Mouse (Mus musculus): ENCODE measurements at regions not wholly inside any gene's neighbourhood (a gene's known extent, or its start where the extent isn't known, plus 50 kb on each side); places are given as distances from the start of the nearest gene placed in this dataset.

DNA sequence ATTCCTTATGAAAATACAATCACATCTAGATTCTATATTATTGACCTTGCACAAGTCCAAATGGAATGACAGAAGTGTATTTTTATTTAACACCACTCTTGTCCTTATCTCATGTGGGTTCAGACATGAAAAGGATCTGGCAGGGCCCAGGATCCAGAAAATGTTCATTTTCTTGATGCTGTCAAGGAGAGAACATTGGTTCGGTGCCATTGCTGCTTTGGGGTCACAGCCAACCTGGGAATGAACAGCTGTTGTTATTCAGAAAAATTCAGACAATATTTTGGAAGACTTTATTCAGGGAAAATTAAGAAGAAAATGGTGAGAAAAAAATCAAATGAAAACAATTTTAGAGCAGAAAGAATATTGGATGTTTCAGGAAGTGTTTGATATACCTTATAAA lies 590.0 kb downstream of the Iqcm start:
- DNase-seq: no peak

DNA sequence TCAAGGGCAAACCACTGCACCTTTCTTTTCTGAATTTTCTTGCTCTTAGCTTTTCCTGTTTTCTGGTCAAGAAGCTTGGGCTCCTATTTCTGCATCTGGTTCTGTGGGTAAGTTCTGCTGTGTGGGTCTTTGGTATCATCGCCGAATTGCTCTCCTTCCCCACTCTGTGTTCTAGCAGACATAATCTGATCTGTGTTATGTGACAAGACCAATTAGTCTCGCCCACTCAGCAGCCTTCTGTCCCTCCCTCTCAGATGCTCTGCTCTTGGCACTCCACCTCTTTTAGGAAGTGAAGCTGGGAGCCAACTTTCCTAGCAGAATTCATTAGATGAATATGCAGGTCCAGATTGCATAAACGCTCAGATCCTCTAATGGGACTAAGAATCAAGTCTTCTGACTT lies 603.5 kb downstream of the Iqcm start:
- no peak for DNase-seq

DNA sequence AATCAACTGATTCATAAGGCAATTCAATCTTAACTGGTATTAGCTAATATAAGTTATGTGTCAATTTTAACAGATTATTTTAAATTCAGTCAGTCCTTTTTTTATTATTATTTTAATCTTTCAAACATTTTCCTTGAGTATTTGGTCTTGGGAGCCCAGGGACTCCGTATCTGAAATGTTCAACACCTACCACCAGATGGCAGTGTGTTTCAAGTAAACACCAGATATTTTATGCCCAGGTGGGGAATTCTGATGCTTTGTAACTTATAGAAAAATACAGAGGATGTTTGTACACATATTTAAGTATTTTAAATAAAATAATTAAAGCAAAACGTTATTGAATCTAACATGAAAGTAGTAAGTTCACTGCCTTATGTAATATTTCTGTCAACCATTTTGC lies 619.2 kb downstream of the Iqcm start:
- DNase-seq: peak; percentile 21

DNA sequence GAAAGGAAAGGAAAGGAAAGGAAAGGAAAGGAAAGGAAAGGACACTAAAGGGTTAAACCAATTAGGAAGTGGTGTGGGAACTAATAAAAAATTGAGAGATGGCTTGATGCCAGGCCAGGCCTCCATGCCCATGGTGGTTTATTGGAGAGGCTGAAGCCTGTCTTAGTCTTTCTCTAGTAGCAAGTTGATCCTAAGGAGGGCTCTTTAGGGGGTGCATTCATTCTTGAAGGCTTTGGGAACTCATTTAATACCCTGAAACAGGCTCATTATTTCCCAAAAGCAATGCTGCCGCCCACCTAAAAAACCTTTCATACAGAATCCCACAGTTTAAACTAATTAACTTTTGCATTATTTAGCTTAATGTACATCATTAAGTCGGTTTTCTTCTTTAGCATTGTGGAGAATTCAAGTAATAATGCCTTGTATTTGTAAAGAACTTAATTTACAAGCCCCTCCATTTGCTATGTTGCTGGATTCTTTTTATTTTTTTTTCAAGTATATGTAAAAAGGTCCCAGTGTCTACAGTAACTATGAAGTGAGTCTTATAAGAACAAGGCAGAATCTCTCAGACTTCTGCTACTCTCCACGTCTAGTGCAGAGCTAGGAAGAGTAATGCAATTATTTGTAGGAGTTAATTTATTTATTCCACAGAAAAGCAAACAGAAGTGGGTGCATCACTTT lies 624.3 kb downstream of the Iqcm start:
- no peak for DNase-seq

DNA sequence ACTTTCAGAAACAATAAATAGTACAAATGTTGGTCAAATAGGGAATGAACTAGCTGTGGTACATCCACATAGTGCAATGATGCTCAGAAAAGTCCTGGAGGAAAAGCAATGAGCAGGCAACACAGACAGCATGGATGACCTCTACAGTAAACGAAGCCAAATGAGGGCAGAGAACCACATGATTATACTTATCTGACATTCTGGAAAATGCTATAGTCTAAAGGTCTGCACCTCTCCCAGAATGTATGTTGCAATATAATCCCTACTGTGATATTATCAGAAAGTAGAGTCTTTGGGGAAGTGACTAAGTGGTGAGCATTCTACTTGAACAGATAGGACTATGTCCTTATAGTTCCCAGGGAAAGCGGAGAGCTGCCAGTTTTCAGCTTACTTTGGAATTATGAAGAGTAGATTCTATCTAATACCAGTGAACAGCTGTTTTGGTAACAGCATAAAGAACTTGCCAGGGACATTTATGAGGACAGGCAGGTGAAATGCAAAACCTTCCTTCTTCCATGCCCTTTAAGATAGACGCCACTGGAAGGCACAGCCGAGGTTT lies 672.2 kb downstream of the Iqcm start:
- no peak for DNase-seq

DNA sequence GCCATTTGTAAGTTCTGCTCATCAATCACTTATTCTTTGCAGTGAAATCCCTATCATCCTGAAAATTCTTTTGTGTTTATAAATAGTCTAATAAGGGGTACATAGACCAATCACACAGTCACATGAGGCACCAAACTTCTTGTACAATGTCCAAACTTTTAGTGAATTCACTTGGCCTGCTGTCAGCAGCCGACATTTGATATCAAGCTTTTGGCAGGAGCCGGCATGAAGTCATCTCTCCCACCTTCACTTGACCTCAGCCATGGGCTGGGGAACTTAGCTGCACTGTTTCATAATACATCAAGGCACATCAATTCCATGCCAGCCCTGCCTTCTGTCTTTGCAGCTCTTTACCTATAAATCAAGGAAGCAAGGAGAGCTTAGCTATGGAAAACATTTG lies 679.0 kb downstream of the Iqcm start:
- DNase-seq: peak; percentile 44

DNA sequence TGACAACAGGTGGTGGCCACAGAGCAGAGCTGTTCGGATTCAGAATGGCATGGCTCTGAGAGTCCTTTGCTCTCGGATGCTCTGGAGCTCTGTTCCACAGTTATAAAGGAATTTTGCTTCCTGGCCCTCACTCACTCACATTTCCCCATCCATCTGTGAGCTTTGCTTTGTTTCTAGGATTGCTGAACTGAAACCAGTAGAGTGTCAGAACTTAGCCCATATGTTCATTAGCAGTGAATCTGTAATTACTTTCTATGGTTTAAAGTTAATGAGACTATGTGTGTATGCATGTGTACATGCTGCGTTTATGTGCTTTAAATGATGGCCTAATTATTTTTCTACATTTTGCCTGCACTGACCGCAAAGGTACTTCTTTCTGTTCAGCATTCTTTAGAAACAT lies 688.7 kb downstream of the Iqcm start:
- DNase-seq: no peak

DNA sequence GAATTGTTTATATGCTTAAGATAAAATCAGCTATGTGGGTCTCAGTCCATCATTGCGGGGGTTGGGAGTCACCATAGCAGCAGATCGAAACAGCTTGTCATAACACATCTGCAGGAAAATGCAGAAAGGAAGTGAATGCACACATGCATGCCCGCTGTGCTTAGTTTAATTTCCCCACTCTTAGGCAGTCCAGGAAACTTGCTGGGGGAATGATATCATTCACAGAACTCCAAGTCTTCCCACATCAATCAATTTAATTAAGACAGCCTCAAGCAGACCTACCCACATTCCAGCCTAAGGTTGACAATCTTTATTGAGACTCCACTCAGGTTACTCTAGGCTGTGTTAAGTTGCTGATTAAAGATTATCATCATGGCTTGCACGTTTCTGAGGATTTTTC lies 700.2 kb downstream of the Iqcm start:
- no peak for DNase-seq

DNA sequence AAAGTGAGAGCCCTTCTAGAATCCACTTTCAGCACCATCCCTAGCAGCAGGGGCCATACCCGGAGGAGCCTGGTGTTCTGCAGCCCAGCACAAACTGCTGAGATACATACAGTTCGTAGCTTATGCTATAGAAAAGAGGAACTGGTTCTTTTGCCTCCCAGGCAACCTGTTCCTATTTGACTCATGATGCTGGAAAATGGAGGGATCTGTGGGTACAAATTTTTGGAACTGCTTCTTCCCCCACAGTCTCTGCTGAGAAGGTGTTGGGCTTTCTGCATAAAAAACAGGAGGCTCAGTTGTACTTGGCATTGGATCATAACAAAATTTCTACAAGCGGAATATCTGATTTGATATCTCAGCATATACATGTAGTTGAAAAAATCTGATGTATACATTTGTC lies 716.7 kb upstream of the Nr3c2 start:
- no peak for DNase-seq

DNA sequence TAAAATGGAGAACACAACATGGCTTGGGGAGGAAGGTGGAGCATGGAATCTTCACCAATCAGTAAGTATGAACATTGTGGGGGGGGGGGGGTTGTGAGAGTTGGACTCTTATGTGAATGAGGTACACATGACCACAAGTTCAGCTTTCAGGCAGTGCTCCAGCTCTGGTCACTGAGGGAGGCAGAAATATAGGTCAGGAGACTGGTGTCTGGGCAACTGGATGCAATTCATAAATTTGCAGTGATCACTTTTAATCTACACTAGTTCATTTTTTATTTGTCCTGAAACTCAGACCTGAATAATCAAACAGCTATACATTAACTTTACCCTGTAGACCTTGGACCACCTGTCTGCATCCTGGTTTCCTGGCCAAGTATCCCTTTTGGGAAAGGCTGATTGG lies 715.4 kb upstream of the Nr3c2 start:
- DNase-seq: no peak

DNA sequence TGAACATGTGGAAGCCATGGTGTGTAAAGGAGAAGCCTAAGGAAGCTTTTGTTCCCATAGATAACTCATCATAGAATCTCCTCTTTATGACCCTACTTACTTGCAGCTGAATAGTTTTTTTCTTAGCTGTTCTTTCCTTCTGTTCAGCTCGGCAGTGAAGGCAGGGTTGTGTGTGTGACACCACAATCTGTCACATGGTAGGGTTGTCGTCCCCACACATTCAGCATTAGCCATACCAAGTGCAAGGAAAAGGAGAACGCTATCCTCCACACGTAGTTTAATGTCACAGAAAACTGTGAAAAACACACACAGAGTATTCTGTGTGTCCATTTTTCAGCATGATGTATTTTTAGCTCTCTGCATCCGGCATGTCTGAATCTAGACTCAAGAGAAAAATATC lies 711.9 kb upstream of the Nr3c2 start:
- no peak for DNase-seq

DNA sequence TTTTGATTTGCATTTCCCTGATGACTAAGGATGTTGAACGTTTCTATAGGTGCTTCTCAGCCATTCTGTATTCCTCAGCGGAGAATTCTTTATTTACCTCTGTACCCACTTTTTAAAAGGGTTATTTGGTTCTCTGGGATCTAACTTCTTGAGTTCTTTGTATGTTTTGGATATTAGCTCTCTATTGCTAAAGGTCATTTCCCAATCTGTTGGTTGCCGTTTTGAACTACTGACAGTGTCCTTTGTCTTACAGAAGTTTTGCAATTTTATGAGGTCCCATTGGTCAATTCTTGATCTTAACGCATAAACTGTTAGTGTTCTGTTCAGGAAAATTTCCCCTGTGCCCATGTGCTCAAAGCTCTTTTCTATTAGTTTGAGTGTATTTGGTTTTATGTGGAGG lies 687.4 kb upstream of the Nr3c2 start:
- no peak for DNase-seq

DNA sequence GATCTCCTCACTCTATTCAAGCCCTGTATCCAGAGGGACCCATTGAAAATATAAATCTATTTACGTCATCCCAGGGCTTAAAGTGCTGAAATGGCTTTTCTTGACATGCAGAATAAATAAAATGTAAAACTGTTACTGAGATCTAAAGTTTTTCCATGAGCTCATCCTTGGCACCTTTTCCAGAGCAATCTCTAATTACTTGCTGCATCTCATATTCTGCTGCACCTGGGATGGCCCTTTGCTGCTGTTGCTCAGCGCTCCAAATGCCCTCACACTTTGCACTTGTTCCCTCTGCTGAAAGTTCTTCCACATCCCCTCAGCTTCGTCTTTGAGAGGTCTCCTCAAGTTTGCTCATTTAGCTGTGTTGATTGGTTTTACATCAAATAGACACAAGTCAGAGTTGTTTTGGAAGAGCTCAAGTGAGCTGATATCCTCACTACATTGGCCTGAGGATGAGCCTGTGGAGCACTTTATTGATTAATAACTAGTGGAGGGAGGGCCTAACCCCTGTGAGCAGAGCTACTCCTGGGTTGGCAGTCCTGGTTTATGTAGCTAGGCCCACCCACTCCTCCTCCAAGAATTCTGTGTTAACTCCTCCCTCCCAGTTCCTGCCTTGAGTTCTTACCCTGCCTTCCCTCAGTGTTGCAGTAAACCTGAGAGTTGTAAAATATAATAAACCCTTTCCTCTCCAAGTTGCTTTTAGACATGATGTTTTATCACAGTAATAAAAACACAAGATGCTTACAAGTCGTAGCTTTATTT lies 681.2 kb upstream of the Nr3c2 start:
- DNase-seq: no peak

DNA sequence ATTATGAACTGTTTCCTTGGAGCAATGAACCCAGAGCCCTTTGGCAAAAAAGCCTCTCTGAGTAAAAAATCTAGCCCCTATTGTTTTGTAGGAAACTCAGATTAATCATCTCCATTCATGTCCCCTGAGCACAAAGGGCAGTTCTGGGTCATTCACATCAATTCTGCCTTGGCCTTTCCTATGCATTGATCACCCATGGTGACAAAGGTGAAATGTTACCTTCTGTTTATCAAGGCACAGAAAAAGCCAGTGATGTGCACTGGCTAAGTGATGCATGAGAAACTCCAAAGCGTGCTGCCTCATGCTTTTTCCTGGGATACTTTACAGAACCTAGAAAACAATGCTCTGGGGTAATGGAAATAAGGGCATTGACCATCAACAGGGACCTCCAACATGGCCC lies 668.4 kb upstream of the Nr3c2 start:
- DNase-seq: no peak

DNA sequence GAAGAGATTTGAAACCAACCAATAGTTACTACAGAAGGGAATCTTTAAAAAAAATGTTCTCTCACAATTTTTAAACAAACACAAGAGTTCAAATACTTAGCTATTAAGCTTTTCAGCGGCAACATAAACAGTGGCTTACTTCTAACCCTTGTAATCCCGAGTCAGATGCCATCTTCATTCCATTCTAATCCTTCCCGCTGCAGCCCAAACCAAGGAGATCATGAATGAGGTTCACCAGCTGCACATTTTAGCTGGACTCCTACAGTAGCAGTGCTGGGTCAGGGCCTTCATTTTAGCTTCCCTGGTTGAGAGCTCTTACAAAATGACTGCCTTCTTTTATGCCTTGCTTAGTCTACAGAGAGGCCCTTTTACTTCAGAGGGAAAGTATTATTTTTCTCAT lies 650.0 kb upstream of the Nr3c2 start:
- no peak for DNase-seq

DNA sequence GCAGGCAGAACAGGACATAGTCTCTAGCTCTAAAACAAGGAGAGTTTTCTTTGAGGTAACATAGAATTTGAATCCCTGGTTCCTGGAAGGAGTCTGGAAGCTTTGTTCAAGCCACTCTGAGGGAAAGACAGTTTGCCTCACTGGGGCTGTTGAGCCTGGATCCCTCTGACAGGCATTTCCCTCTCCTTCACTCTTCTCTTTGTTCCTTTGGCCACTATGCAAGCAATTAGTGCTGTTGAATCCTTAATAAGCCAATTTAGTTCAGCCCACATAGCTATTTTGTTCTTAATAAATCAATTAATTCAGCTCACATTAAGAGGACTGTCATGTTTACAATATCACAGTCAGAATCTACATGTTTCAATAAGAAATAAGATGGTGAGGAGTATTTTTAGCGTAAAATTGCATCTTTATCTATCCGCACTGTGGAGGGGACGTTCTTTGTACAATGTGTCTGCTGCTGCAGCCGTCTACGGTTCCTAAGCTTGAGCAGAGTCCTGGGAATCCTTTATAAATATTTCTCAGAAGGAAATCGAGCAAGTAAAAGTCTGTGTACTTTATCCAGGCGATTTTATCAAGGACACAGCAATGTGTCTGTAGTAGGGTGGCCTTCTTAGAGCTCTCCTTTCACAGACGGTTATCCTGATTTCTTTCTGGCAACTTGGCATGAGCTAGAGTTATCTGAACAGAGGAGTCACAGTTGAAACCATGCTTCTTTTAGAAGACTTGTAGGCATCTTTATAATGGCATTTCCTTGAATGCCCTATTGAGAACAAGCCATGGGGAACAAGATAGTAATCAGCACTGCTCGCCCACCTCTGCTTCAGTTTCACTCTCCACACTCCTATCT lies 646.9 kb upstream of the Nr3c2 start:
- no peak for DNase-seq
